Mouse (Mus musculus) lung, postnatal 0 days (tissue): Measurements from ENCODE around the gene Eps15.
"Not testable (repeated sequence)": the region's sequence is repeated elsewhere in the genome, so short reads cannot be mapped to it uniquely, and the experiment has no call there.

Experiments
- CTCF ChIP-seq: IDR thresholded peaks from 2 replicates; pipeline ENCODE4 v1.5.1; 2016; ENCODE audit warnings: antibody characterized with exemption, mild to moderate bottlenecking
- EP300 ChIP-seq: IDR thresholded peaks from 2 replicates; pipeline ENCODE4 v1.6.1; 2016; ENCODE audit warnings: antibody characterized with exemption, mild to moderate bottlenecking, control low read depth

DNA sequence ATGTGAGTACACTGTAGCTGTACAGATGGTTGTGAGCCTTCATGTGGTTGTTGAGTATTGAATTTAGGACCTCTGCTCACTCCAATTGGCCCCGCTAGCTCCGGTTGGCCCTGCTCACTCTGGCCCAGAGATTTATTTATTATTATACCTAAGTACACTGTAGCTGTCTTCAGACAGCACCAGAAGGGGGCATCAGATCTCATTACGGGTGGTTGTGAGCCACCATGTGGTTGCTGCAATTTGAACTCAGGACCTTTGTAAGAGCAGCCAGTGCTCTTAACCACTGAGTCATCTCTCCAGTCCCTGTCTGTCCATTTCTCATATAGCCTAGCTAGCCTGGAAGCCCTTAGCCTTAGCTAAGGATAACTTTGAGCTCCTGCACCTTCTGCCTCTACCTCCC, 124.8 kb downstream of the Eps15 start:
- not testable (repeated sequence) for TF ChIP-seq CTCF, EP300
